Mouse (Mus musculus) adrenal gland, postnatal 36 days (tissue): Measurements from ENCODE around the gene Slc2a4. TPM values are rescaled to one million over a fixed set of nuclear protein-coding genes. Genes with fewer than 3 reads are reported as not detected.
"Not testable (repeated sequence)": the region's sequence is repeated elsewhere in the genome, so short reads cannot be mapped to it uniquely, and the experiment has no call there.

Source experiments
- DNase-seq, 2 experiments: peaks; one replicate each; pipeline ENCODE4 v3.0.0; 2021; ENCODE audit warnings: mixed read lengths in 1 of 2
- total RNA-seq, 2 experiments: library from RNA; stranded (reverse); gene quantifications; 2 replicates each; pipeline ENCODE4 v1.2.3; 2021

Slc2a4 gene
- total RNA-seq, 2 experiments from 2014 or later = 60.2 to 90.0 TPM

- peak in 1 of 2 experiments; percentile 51 for DNase-seq
Observed at GRCm38 (mm10) chr11:69974907-69975306, 26.9 kb upstream of the Slc2a4 start.

- DNase-seq = no peak
Observed at GRCm38 (mm10) chr11:69970775-69971174, 22.8 kb upstream of the Slc2a4 start.

- no peak for DNase-seq
Observed at GRCm38 (mm10) chr11:69970222-69970621, 22.2 kb upstream of the Slc2a4 start.

- no peak for DNase-seq
Observed at GRCm38 (mm10) chr11:69968793-69969192, 20.8 kb upstream of the Slc2a4 start.

- no peak for DNase-seq
Observed at GRCm38 (mm10) chr11:69966860-69967517, 19.0 kb upstream of the Slc2a4 start.

- peak; percentile 28 to 55 for DNase-seq
Observed at GRCm38 (mm10) chr11:69966006-69966859, 18.2 kb upstream of the Slc2a4 start.

- no peak for DNase-seq
Observed at GRCm38 (mm10) chr11:69965271-69966005, 17.4 kb upstream of the Slc2a4 start.

- DNase-seq = no peak
Observed at GRCm38 (mm10) chr11:69964650-69965270, 16.8 kb upstream of the Slc2a4 start, which contains the start of gene Cldn7. Gene Cldn7 (plus strand): TSS chr11:69964779.

- DNase-seq = no peak
Observed at GRCm38 (mm10) chr11:69961841-69962240, 13.9 kb upstream of the Slc2a4 start.

- DNase-seq = no peak
Observed at GRCm38 (mm10) chr11:69960616-69961015, 12.6 kb upstream of the Slc2a4 start.

- DNase-seq = no peak
Observed at GRCm38 (mm10) chr11:69956218-69956617, 8.2 kb upstream of the Slc2a4 start.

- not testable (repeated sequence) for DNase-seq
Observed at GRCm38 (mm10) chr11:69955618-69956017, 7.6 kb upstream of the Slc2a4 start.

- DNase-seq = no peak
Observed at GRCm38 (mm10) chr11:69953267-69953915, 5.4 kb upstream of the Slc2a4 start.

GRCm38 (mm10) chr11:69952274-69952673, 4.3 kb upstream of the Slc2a4 start:
- no peak for DNase-seq

- DNase-seq = peak in 1 of 2 experiments; percentile 41
Observed at GRCm38 (mm10) chr11:69950807-69951459, 2.9 kb upstream of the Slc2a4 start.

GRCm38 (mm10) chr11:69948763-69949150, 769 bp upstream of the Slc2a4 start:
- DNase-seq = peak; percentile 88 to 90

GRCm38 (mm10) chr11:69947337-69948065, 487 bp downstream of the Slc2a4 start:
- peak; percentile 62 to 80 for DNase-seq

GRCm38 (mm10) chr11:69945997-69946891, 1.7 kb downstream of the Slc2a4 start:
- DNase-seq = no peak

GRCm38 (mm10) chr11:69945216-69945615, 2.8 kb downstream of the Slc2a4 start:
- peak; percentile 73 to 75 for DNase-seq
